ENCODE assay signal across 12 mouse cellular contexts in genomic region chr11:104129466-104129865, GRCm38 (mm10). TPM values are rescaled to one million over a fixed set of nuclear protein-coding genes. Genes with fewer than 3 reads are reported as not detected.
"Had no signal": no experiment of that assay in that cellular context is flagged by ENCODE, and none has a peak within 500 bp of the region (broad histone marks: within the 10 kb centered on the region; RNA-seq: fewer than 3 reads in every experiment).

No protein-coding gene starts in this region.

- ATAC-seq: lung, postnatal 0 days; midbrain, embryonic 15.5 days had no signal

- DNase-seq: kidney, postnatal 10 days; kidney, postnatal 4 days; lung, adult 2 months; lung, postnatal 36 days; right cerebral cortex, postnatal 14 days; thymus, postnatal 36 days had no signal

RNA-seq across cellular contexts. Expression of gene Crhr1, which starts 3.2 kb away (rescaled TPM):
- total RNA-seq: megakaryocyte progenitor cell, adult 5-6 weeks had no signal

RNA-seq across cellular contexts. Expression of gene Sppl2c, which starts 56.7 kb away (rescaled TPM):
- total RNA-seq: layer of hippocampus, adult 2 months; layer of hippocampus, postnatal 10 days; left cerebral cortex, postnatal 10 days; megakaryocyte progenitor cell, adult 5-6 weeks had no signal
